In the genomic region with DNA sequence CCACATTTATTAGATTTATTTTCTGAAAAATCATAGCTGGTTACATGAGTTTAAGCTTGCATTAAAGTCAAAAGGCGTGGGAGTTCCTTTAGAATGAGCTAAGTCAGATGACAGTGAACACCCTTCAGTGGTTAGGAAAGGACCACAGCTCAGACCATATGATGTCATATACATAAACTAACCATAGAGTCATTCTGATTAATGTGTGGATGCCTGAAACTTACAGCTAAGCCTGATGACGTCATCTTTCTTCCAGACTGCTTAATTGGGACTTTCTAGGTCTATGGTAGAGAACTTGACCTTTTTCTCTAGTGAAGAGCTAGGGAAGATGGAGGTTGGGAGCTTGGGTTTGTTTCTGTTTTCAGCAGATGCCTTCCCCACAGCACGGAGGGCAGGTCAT, we compare ENCODE assay signal across 19 mouse cellular contexts.
DNase-seq lines count a peak whose midpoint lies in the region; ATAC-seq and TF ChIP-seq lines count a peak whose summit lies in the region.
"Had no signal": no experiment of that assay in that cellular context is flagged by ENCODE, and none has a peak within 500 bp of the region (broad histone marks: within the 10 kb centered on the region; RNA-seq: fewer than 3 reads in every experiment).

No protein-coding gene starts in this region.

- peaks cover 26% of the 10 kb centered on the region for H3K36me3 ChIP-seq in heart, embryonic 12.5 days
- H3K36me3 ChIP-seq in kidney, adult 2 months (ENCODE audit: control insufficient read depth, insufficient read depth, low read length): peaks cover 1% of the 10 kb centered on the region; the same call in 1 of the 2 replicates

- H3K4me2 ChIP-seq in heart, embryonic 12.5 days: no peak overlapping the region
- H3K4me2 ChIP-seq: embryonic facial prominence, embryonic 12.5 days; intestine, embryonic 15.5 days; liver, embryonic 13.5 days; lung, embryonic 15.5 days; stomach, embryonic 15.5 days had no signal

- H3K9me3 ChIP-seq in heart, embryonic 12.5 days (replicated peaks): no peaks in the 10 kb centered on the region
- H3K9me3 ChIP-seq: embryonic facial prominence, embryonic 12.5 days; G1E; hindbrain, embryonic 10.5 days; intestine, embryonic 15.5 days; liver, embryonic 13.5 days; lung, embryonic 15.5 days; stomach, embryonic 15.5 days had no signal

- no peak overlapping the region for H3K4me3 ChIP-seq in heart, embryonic 12.5 days
- no peak overlapping the region for H3K4me3 ChIP-seq in brown adipose tissue, adult 24 weeks (ENCODE audit: insufficient read depth, low read depth, low read length)
- no peak overlapping the region for H3K4me3 ChIP-seq in kidney, adult 2 months (ENCODE audit: insufficient read depth, low read depth, low read length)
- H3K4me3 ChIP-seq: embryonic facial prominence, embryonic 12.5 days; hindbrain, embryonic 10.5 days; intestine, embryonic 15.5 days; liver, embryonic 13.5 days; lung, embryonic 15.5 days; stomach, embryonic 15.5 days had no signal

- DNase-seq in heart, postnatal 4 days: no peak
- DNase-seq in CD4-positive helper T cell, adult 2 months (ENCODE audit: low read depth, low spot score): peak; percentile 31
- DNase-seq in kidney, adult 2 months: no peak
- DNase-seq in ovary, adult 18-20 months (ENCODE audit: low spot score): no peak
- DNase-seq: B cell, adult 2 months; cerebellum, adult 2 months; gastrocnemius, postnatal 14 days; liver, embryonic 13.5 days; midbrain, embryonic 14.5 days; thymus, postnatal 25 days had no signal

- peak overlapping the region; percentile 47 for H3K27ac ChIP-seq in heart, embryonic 12.5 days (ENCODE audit: poor library complexity, severe bottlenecking)
- H3K27ac ChIP-seq in brown adipose tissue, adult 24 weeks (replicated peaks; ENCODE audit: low read depth, low read length): peak overlapping the region; percentile 92
- H3K27ac ChIP-seq in kidney, adult 2 months (ENCODE audit: insufficient read depth, low read depth, low read length): no peak overlapping the region
- H3K27ac ChIP-seq: embryonic facial prominence, embryonic 12.5 days; hindbrain, embryonic 10.5 days; intestine, embryonic 15.5 days; liver, embryonic 13.5 days; lung, embryonic 15.5 days; stomach, embryonic 15.5 days had no signal

- no peak for TF ChIP-seq CTCF in kidney, adult 2 months (conservative IDR thresholded peaks at IDR 0.05; ENCODE audit: insufficient read depth, insufficient read length, low read depth, low read length)

- H3K27me3 ChIP-seq in heart, embryonic 12.5 days (replicated peaks): no peaks in the 10 kb centered on the region
- no peaks in the 10 kb centered on the region for H3K27me3 ChIP-seq in kidney, adult 2 months (replicated peaks; ENCODE audit: control insufficient read depth, insufficient read depth, low read length)
- H3K27me3 ChIP-seq: embryonic facial prominence, embryonic 12.5 days; intestine, embryonic 15.5 days; liver, embryonic 13.5 days; lung, embryonic 15.5 days; stomach, embryonic 15.5 days had no signal

- TF ChIP-seq POLR2A in kidney, adult 2 months (IDR thresholded peaks at IDR 0.05; ENCODE audit: low read depth, low read length): no peak

- WGBS in heart, embryonic 12.5 days: 77% methylated on average over 3 of the region's 3 CpGs
- WGBS in kidney, adult 2 months: 86% methylated on average over 3 of the region's 3 CpGs

- no peak for ATAC-seq in heart, embryonic 12.5 days (ENCODE audit: insufficient number of reproducible peaks, low FRiP score)
- ATAC-seq in monocyte, adult 5-6 weeks (replicated peaks; ENCODE audit: insufficient number of reproducible peaks, low FRiP score, low TSS enrichment, poor library complexity, severe bottlenecking): peak; percentile 50; the same call in 1 of the 2 replicates
- ATAC-seq: intestine, embryonic 15.5 days had no signal

- no peak overlapping the region for H3K9ac ChIP-seq in heart, embryonic 12.5 days
- H3K9ac ChIP-seq: embryonic facial prominence, embryonic 12.5 days; intestine, embryonic 15.5 days; liver, embryonic 13.5 days; lung, embryonic 15.5 days; stomach, embryonic 15.5 days had no signal

- H3K4me1 ChIP-seq in heart, embryonic 12.5 days (replicated peaks): peaks cover 28% of the 10 kb centered on the region
- H3K4me1 ChIP-seq in brown adipose tissue, adult 24 weeks (ENCODE audit: control insufficient read depth, insufficient read depth, insufficient read length, low read length): peaks cover 16% of the 10 kb centered on the region
- H3K4me1 ChIP-seq in kidney, adult 2 months (ENCODE audit: control insufficient read depth, insufficient read depth, low read length): no peaks in the 10 kb centered on the region; the same call in 1 of the 2 replicates
- H3K4me1 ChIP-seq: embryonic facial prominence, embryonic 12.5 days; intestine, embryonic 15.5 days; lung, embryonic 15.5 days had no signal
